Mouse (Mus musculus): ENCODE measurements around the gene Galnt2.

DNA sequence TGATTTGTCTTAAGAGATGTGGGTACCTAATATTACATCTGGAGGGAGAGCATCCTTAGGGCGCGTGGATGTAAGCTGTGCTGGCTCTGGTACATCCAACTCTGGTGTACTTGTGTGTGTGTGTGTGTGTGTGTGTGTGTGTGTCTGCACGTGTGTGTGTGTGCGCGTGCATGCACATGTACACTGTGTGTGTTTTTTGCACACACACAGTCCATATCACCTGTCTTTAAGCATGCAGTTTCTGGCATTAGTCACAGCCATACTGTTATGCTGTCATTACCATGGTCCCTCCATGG, 48.4 kb downstream of the Galnt2 start:
- TF ChIP-seq POLR2A (IDR thresholded peaks at IDR 0.05; ENCODE audit: insufficient read length, low read depth) (no peak), POLR2AphosphoS2 (IDR thresholded peaks at IDR 0.05; ENCODE audit: insufficient read length, low read depth) (no peak), MAX (IDR thresholded peaks at IDR 0.05; ENCODE audit: low read depth) (no peak), TCF3 (IDR thresholded peaks at IDR 0.05; ENCODE audit: insufficient read length, low read depth) (no peak), USF1 (IDR thresholded peaks at IDR 0.05; ENCODE audit: low read depth) (no peak), TCF12 (IDR thresholded peaks at IDR 0.05; ENCODE audit: insufficient read depth, poor library complexity, severe bottlenecking) (no peak), E2F4 (IDR thresholded peaks at IDR 0.05; ENCODE audit: insufficient read depth) (no peak), CEBPB (IDR thresholded peaks at IDR 0.05; ENCODE audit: insufficient read depth, poor library complexity, severe bottlenecking) (no peak), MYOD1 (IDR thresholded peaks at IDR 0.05; ENCODE audit: control insufficient read depth in 1 of 3, insufficient read length in 2 of 3, low read depth in 2 of 3) (no peak), MYOG (IDR thresholded peaks at IDR 0.05; ENCODE audit: control insufficient read depth in 1 of 3, insufficient read depth in 1 of 3, insufficient read length in 2 of 3, low read depth in 2 of 3) (no peak)

Measured in myocyte (in vitro differentiated cells).